Mouse (Mus musculus) midbrain, embryonic 10.5 days (tissue): Measurements from ENCODE around the gene Lzts2. TPM values are rescaled to one million over a fixed set of nuclear protein-coding genes. Genes with fewer than 3 reads are reported as not detected.

Source experiments
- DNase-seq: peaks from one replicate; pipeline ENCODE4 v3.0.0-alpha.2; 2017; ENCODE audit warnings: low spot score
- H3K27ac ChIP-seq: fragments of 300-500 bp; sonication (generic); replicated peaks from 2 replicates; pipeline ENCODE4 v1.5.1; 2016; ENCODE audit warnings: mild to moderate bottlenecking
- H3K27me3 ChIP-seq: fragments of 300-500 bp; sonication (generic); 2 replicates; pipeline ENCODE4 v1.6.1; 2016; ENCODE audit warnings: low read depth, mild to moderate bottlenecking; ENCODE audit not compliant: poor library complexity, severe bottlenecking
- H3K36me3 ChIP-seq: fragments of 300-500 bp; sonication (generic); 2 replicates; pipeline ENCODE4 v1.6.1; 2016; ENCODE audit warnings: mild to moderate bottlenecking, moderate library complexity
- H3K4me1 ChIP-seq: fragments of 300-500 bp; sonication (generic); 2 replicates; pipeline ENCODE4 v1.6.1; 2016
- H3K4me3 ChIP-seq: fragments of 300-500 bp; sonication (generic); 2 replicates; pipeline ENCODE4 v1.5.1; 2016; ENCODE audit warnings: mild to moderate bottlenecking, moderate library complexity
- H3K9me3 ChIP-seq: fragments of 300-500 bp; sonication (generic); replicated peaks from 2 replicates; pipeline ENCODE4 v1.6.1; 2016; ENCODE audit warnings: mild to moderate bottlenecking
- WGBS: fragments of 180-500 bp; shearing (Covaris S2); methylation state at CpG from one replicate; pipeline ENCODE4 v1.1.7; 2016; 5-methylcytosine and 5-hydroxymethylcytosine counted together
- polyA plus RNA-seq: library from polyadenylated mRNA; unstranded; fragments of >200 nt; fragmentation: Nextera tagmentation; extraction: Ambion mirVana; gene quantifications from 2 replicates; pipeline ENCODE4 v1.2.1, GENCODE M21; 2016

Lzts2 gene
- polyA plus RNA-seq, 1 experiment from 2014 or later, result 58.4 TPM

GRCm38 (mm10) chr19:45048644-45049365, 34.6 kb downstream of the Lzts2 start:
- Histone ChIP-seq H3K27ac (peak overlapping the region; percentile 84; the same call in 1 of the 2 replicates), H3K4me3 (peak overlapping the region; percentile 66), H3K36me3 (peaks cover 8% of the 10 kb centered on the region; the same call in 1 of the 2 replicates), H3K9me3 (no peaks in the 10 kb centered on the region), H3K4me1 (peaks cover 36% of the 10 kb centered on the region), H3K27me3 (peaks cover 58% of the 10 kb centered on the region)
- DNase-seq, result no peak
- 86% methylated on average over 12 of the region's 12 CpGs for WGBS

- no peak for DNase-seq
- H3K9me3 ChIP-seq, result no peaks in the 10 kb centered on the region
- peaks cover 8% of the 10 kb centered on the region; the same call in 1 of the 2 replicates for H3K36me3 ChIP-seq
- H3K4me1 ChIP-seq, result peaks cover 40% of the 10 kb centered on the region
- no peak overlapping the region for H3K4me3 ChIP-seq
- no peak overlapping the region for H3K27ac ChIP-seq
- 76% methylated on average over 9 of the region's 9 CpGs for WGBS
- peaks cover 52% of the 10 kb centered on the region for H3K27me3 ChIP-seq
Measured at GRCm38 (mm10) chr19:45049523-45049922, 35.3 kb downstream of the Lzts2 start.

GRCm38 (mm10) chr19:45053451-45053850, 39.2 kb downstream of the Lzts2 start:
- DNase-seq, result no peak
- peaks cover 38% of the 10 kb centered on the region for H3K4me1 ChIP-seq
- H3K27me3 ChIP-seq, result peaks cover 27% of the 10 kb centered on the region; the same call in 1 of the 2 replicates
- no peaks in the 10 kb centered on the region for H3K9me3 ChIP-seq
- no peak overlapping the region for H3K27ac ChIP-seq
- no peak overlapping the region for H3K4me3 ChIP-seq
- WGBS, result 89% methylated on average over 8 of the region's 8 CpGs
- H3K36me3 ChIP-seq, result peaks cover 8% of the 10 kb centered on the region; the same call in 1 of the 2 replicates

GRCm38 (mm10) chr19:45054892-45055690, 40.9 kb downstream of the Lzts2 start:
- 85% methylated on average over 6 of the region's 6 CpGs for WGBS
- peaks cover 8% of the 10 kb centered on the region; the same call in 1 of the 2 replicates for H3K36me3 ChIP-seq

GRCm38 (mm10) chr19:45056364-45056763, 42.1 kb downstream of the Lzts2 start:
- Histone ChIP-seq H3K27me3 (peaks cover 12% of the 10 kb centered on the region; the same call in 1 of the 2 replicates), H3K4me3 (no peak overlapping the region), H3K36me3 (0 out of 2 replicates have a peak, but pooled peaks cover 5% of the 10 kb centered on the region), H3K4me1 (peaks cover 37% of the 10 kb centered on the region), H3K9me3 (no peaks in the 10 kb centered on the region), H3K27ac (peak overlapping the region; percentile 92; the same call in 1 of the 2 replicates)
- no peak for DNase-seq
- 50% methylated on average over 4 of the region's 4 CpGs for WGBS

More at GRCm38 (mm10) chr19:45054892-45055690, 40.9 kb downstream of the Lzts2 start:
- Histone ChIP-seq H3K27me3 (peaks cover 12% of the 10 kb centered on the region; the same call in 1 of the 2 replicates), H3K4me3 (no peak overlapping the region), H3K4me1 (peaks cover 39% of the 10 kb centered on the region), H3K9me3 (no peaks in the 10 kb centered on the region), H3K27ac (no peak overlapping the region; the same call in 1 of the 2 replicates)
- no peak for DNase-seq

- Histone ChIP-seq H3K4me1 (peaks cover 37% of the 10 kb centered on the region), H3K4me3 (peak overlapping the region; percentile 66), H3K27ac (peak overlapping the region; percentile 92), H3K27me3 (peaks cover 12% of the 10 kb centered on the region; the same call in 1 of the 2 replicates), H3K9me3 (no peaks in the 10 kb centered on the region), H3K36me3 (0 out of 2 replicates have a peak, but pooled peaks cover 5% of the 10 kb centered on the region)
- 85% methylated on average over 7 of the region's 7 CpGs for WGBS
- no peak for DNase-seq
Measured at GRCm38 (mm10) chr19:45056908-45057698, 42.9 kb downstream of the Lzts2 start.

- DNase-seq, result no peak
- WGBS, result 56% methylated on average over 7 of the region's 7 CpGs
Measured at GRCm38 (mm10) chr19:45057724-45058112, 43.5 kb downstream of the Lzts2 start.

GRCm38 (mm10) chr19:45058113-45058839, 44.1 kb downstream of the Lzts2 start:
- Histone ChIP-seq H3K9me3 (no peaks in the 10 kb centered on the region), H3K27ac (peak overlapping the region; percentile 92), H3K4me3 (peak overlapping the region; percentile 66), H3K4me1 (peaks cover 37% of the 10 kb centered on the region), H3K27me3 (peaks cover 12% of the 10 kb centered on the region; the same call in 1 of the 2 replicates), H3K36me3 (no peaks in the 10 kb centered on the region)
- peak; percentile 98 for DNase-seq
- under 1% methylated on average over 34 of the region's 34 CpGs for WGBS

More at GRCm38 (mm10) chr19:45057724-45058112, 43.5 kb downstream of the Lzts2 start:
- H3K4me1 ChIP-seq, result peaks cover 37% of the 10 kb centered on the region
- H3K9me3 ChIP-seq, result no peaks in the 10 kb centered on the region
- peaks cover 12% of the 10 kb centered on the region; the same call in 1 of the 2 replicates for H3K27me3 ChIP-seq
- peak overlapping the region; percentile 92 for H3K27ac ChIP-seq
- H3K36me3 ChIP-seq, result 0 out of 2 replicates have a peak, but pooled peaks cover 3% of the 10 kb centered on the region
- H3K4me3 ChIP-seq, result peak overlapping the region; percentile 66

GRCm38 (mm10) chr19:45058841-45059240, 44.6 kb downstream of the Lzts2 start:
- 2% methylated on average over 14 of the region's 14 CpGs for WGBS
- Histone ChIP-seq H3K36me3 (no peaks in the 10 kb centered on the region), H3K27ac (peak overlapping the region; percentile 92), H3K4me1 (peaks cover 40% of the 10 kb centered on the region), H3K4me3 (peak overlapping the region; percentile 66), H3K27me3 (peaks cover 11% of the 10 kb centered on the region), H3K9me3 (no peaks in the 10 kb centered on the region)
- DNase-seq, result no peak

GRCm38 (mm10) chr19:45063565-45064292, 49.5 kb downstream of the Lzts2 start:
- peak overlapping the region; percentile 36; the same call in 1 of the 2 replicates for H3K4me3 ChIP-seq
- WGBS, result 42% methylated on average over 20 of the region's 20 CpGs

GRCm38 (mm10) chr19:45065226-45065625, 51.0 kb downstream of the Lzts2 start:
- no peaks in the 10 kb centered on the region for H3K9me3 ChIP-seq
- peaks cover 66% of the 10 kb centered on the region for H3K27me3 ChIP-seq
- H3K4me1 ChIP-seq, result peaks cover 19% of the 10 kb centered on the region
- H3K36me3 ChIP-seq, result no peaks in the 10 kb centered on the region
- H3K27ac ChIP-seq, result no peak overlapping the region
- peak overlapping the region; percentile 18; the same call in 1 of the 2 replicates for H3K4me3 ChIP-seq
- no peak for DNase-seq
- WGBS, result 5% methylated on average over 21 of the region's 21 CpGs

More at GRCm38 (mm10) chr19:45063565-45064292, 49.5 kb downstream of the Lzts2 start:
- Histone ChIP-seq H3K36me3 (no peaks in the 10 kb centered on the region), H3K27ac (no peak overlapping the region; the same call in 1 of the 2 replicates), H3K27me3 (peaks cover 52% of the 10 kb centered on the region), H3K9me3 (no peaks in the 10 kb centered on the region), H3K4me1 (peaks cover 28% of the 10 kb centered on the region)
- DNase-seq, result peak; percentile 65
